Mouse (Mus musculus) olfactory bulb, adult 2 months (tissue): Measurements from ENCODE around the gene Myrip. TPM values are rescaled to one million over a fixed set of nuclear protein-coding genes. Genes with fewer than 3 reads are reported as not detected.

Source experiments
- H3K27ac ChIP-seq: fragments of 200-500 bp; 2 replicates; pipeline ENCODE4 v1.5.1; 2012; ENCODE audit warnings: low read depth, low read length; ENCODE audit not compliant: insufficient read depth
- H3K4me1 ChIP-seq: fragments of 200-500 bp; 2 replicates; pipeline ENCODE4 v1.6.1; 2012; ENCODE audit warnings: low read length; ENCODE audit not compliant: control insufficient read depth, insufficient read depth
- H3K4me3 ChIP-seq: fragments of 200-500 bp; 2 replicates; pipeline ENCODE4 v1.5.1; 2012; ENCODE audit warnings: mild to moderate bottlenecking, low read depth, low read length, moderate library complexity; ENCODE audit not compliant: insufficient read depth
- CTCF ChIP-seq: fragments of 200-500 bp; IDR thresholded peaks from 2 replicates; pipeline ENCODE4 v1.5.1; 2012; ENCODE audit warnings: low read depth, mild to moderate bottlenecking, low read length, moderate library complexity; ENCODE audit not compliant: insufficient read depth
- POLR2A ChIP-seq: fragments of 200-500 bp; IDR thresholded peaks from 2 replicates; pipeline ENCODE4 v1.6.1; 2012; ENCODE audit warnings: mild to moderate bottlenecking, low read depth, low read length, moderate library complexity; ENCODE audit not compliant: insufficient read depth
- WGBS: fragments of 180-500 bp; shearing (Covaris S2); methylation state at CpG from one replicate; pipeline ENCODE4 v1.1.7; 2018; 5-methylcytosine and 5-hydroxymethylcytosine counted together
- polyA plus RNA-seq: library from polyadenylated mRNA; stranded (reverse); fragments of >200 nt; gene quantifications from 2 replicates; pipeline ENCODE4 v1.2.4, GENCODE M21; 2012; ENCODE audit warnings: low replicate concordance; ENCODE audit not compliant: missing spikeins, insufficient read depth, insufficient read length

Gene Myrip
- polyA plus RNA-seq, 1 experiment = not detected

GRCm38 (mm10) chr9:120424567-120424966, 123.3 kb downstream of the Myrip start:
- WGBS = 76% methylated on average over 7 of the region's 7 CpGs
- Histone ChIP-seq H3K4me3 (no peak overlapping the region), H3K4me1 (no peaks in the 10 kb centered on the region), H3K27ac (no peak overlapping the region)
- TF ChIP-seq CTCF (no peak), POLR2A (no peak)

GRCm38 (mm10) chr9:120425768-120426167, 124.5 kb downstream of the Myrip start:
- Histone ChIP-seq H3K4me3 (no peak overlapping the region), H3K27ac (no peak overlapping the region), H3K4me1 (no peaks in the 10 kb centered on the region)
- 41% methylated on average over 5 of the region's 5 CpGs for WGBS
- no peak for TF ChIP-seq CTCF
- no peak for TF ChIP-seq POLR2A

- WGBS = 72% methylated on average over 6 of the region's 6 CpGs
Observed at GRCm38 (mm10) chr9:120428181-120428580, 126.9 kb downstream of the Myrip start.

GRCm38 (mm10) chr9:120433747-120434146, 132.4 kb downstream of the Myrip start:
- TF ChIP-seq CTCF = peak; percentile 50
- no peak for TF ChIP-seq POLR2A
- H3K4me3 ChIP-seq = no peak overlapping the region
- H3K4me1 ChIP-seq = no peaks in the 10 kb centered on the region
- no peak overlapping the region for H3K27ac ChIP-seq
- WGBS = 31% methylated on average over 8 of the region's 8 CpGs

More at GRCm38 (mm10) chr9:120428181-120428580, 126.9 kb downstream of the Myrip start:
- no peak overlapping the region for H3K27ac ChIP-seq
- H3K4me1 ChIP-seq = no peaks in the 10 kb centered on the region
- no peak overlapping the region for H3K4me3 ChIP-seq
- no peak for TF ChIP-seq CTCF
- TF ChIP-seq POLR2A = no peak

GRCm38 (mm10) chr9:120435841-120436240, 134.5 kb downstream of the Myrip start:
- WGBS = 63% methylated on average over 8 of the region's 8 CpGs
- no peak overlapping the region for H3K27ac ChIP-seq
- H3K4me3 ChIP-seq = no peak overlapping the region
- TF ChIP-seq CTCF (no peak), POLR2A (no peak)
- no peaks in the 10 kb centered on the region for H3K4me1 ChIP-seq

- H3K27ac ChIP-seq = no peak overlapping the region
- TF ChIP-seq CTCF = no peak
- no peak for TF ChIP-seq POLR2A
- 39% methylated on average over 2 of the region's 2 CpGs for WGBS
- H3K4me3 ChIP-seq = no peak overlapping the region
- H3K4me1 ChIP-seq = no peaks in the 10 kb centered on the region
Observed at GRCm38 (mm10) chr9:120436854-120437253, 135.5 kb downstream of the Myrip start.

GRCm38 (mm10) chr9:120437266-120437876, 136.1 kb downstream of the Myrip start:
- Histone ChIP-seq H3K4me1 (no peaks in the 10 kb centered on the region), H3K27ac (no peak overlapping the region), H3K4me3 (no peak overlapping the region)
- WGBS = 52% methylated on average over 6 of the region's 6 CpGs
- TF ChIP-seq CTCF (no peak), POLR2A (no peak)

GRCm38 (mm10) chr9:120438350-120438749, 137.0 kb downstream of the Myrip start:
- no peak overlapping the region for H3K4me3 ChIP-seq
- H3K4me1 ChIP-seq = no peaks in the 10 kb centered on the region
- H3K27ac ChIP-seq = no peak overlapping the region
- WGBS = 97% methylated on average over 1 of the region's 1 CpGs
- TF ChIP-seq POLR2A = no peak
- no peak for TF ChIP-seq CTCF

- no peak overlapping the region for H3K4me3 ChIP-seq
- H3K4me1 ChIP-seq = no peaks in the 10 kb centered on the region
- no peak overlapping the region for H3K27ac ChIP-seq
- TF ChIP-seq POLR2A (no peak), CTCF (no peak)
- 61% methylated on average over 1 of the region's 1 CpGs for WGBS
Observed at GRCm38 (mm10) chr9:120438781-120439180, 137.5 kb downstream of the Myrip start.
